Mouse (Mus musculus) stomach, embryonic 15.5 days (tissue): ENCODE data around the gene 1110051M20Rik. TPM values are rescaled to one million over a fixed set of nuclear protein-coding genes. Genes with fewer than 3 reads are reported as not detected.

Experiments used
- ATAC-seq: fragments of 200-750 bp; cut with Nextera tagmentation; 2 replicates; pipeline ENCODE4 v1.8.0; 2017; ENCODE audit warnings: low read depth, moderate number of reproducible peaks, moderate TSS enrichment; ENCODE audit not compliant: insufficient read depth, low FRiP score
- H3K27ac ChIP-seq: fragments of 300-500 bp; sonication (generic); 2 replicates; pipeline ENCODE4 v1.5.1; 2015; ENCODE audit warnings: mild to moderate bottlenecking, inconsistent platforms
- H3K27me3 ChIP-seq: fragments of 300-500 bp; sonication (generic); replicated peaks from 2 replicates; pipeline ENCODE4 v1.6.1; 2015; ENCODE audit warnings: inconsistent platforms
- H3K36me3 ChIP-seq: fragments of 300-500 bp; sonication (generic); 2 replicates; pipeline ENCODE4 v1.6.1; 2015; ENCODE audit warnings: inconsistent platforms
- H3K4me1 ChIP-seq: fragments of 300-500 bp; sonication (generic); 2 replicates; pipeline ENCODE4 v1.6.1; 2015; ENCODE audit warnings: inconsistent platforms
- H3K4me2 ChIP-seq: fragments of 300-500 bp; sonication (generic); 2 replicates; pipeline ENCODE4 v1.6.1; 2015; ENCODE audit warnings: mild to moderate bottlenecking, inconsistent platforms
- H3K4me3 ChIP-seq: fragments of 300-500 bp; sonication (generic); replicated peaks from 2 replicates; pipeline ENCODE4 v1.5.1; 2015; ENCODE audit warnings: inconsistent platforms
- H3K9ac ChIP-seq: fragments of 300-500 bp; sonication (generic); 2 replicates; pipeline ENCODE4 v1.6.1; 2015; ENCODE audit warnings: inconsistent platforms
- H3K9me3 ChIP-seq: fragments of 300-500 bp; sonication (generic); 2 replicates; pipeline ENCODE4 v1.6.1; 2016; ENCODE audit warnings: inconsistent platforms
- WGBS: fragments of 180-500 bp; shearing (Covaris S2); methylation state at CpG from one replicate; pipeline ENCODE4 v1.1.7; 2015; 5-methylcytosine and 5-hydroxymethylcytosine counted together
- polyA plus RNA-seq: library from polyadenylated mRNA; unstranded; fragments of >200 nt; fragmentation: Nextera tagmentation; extraction: Ambion mirVana; gene quantifications from 2 replicates; pipeline ENCODE4 v1.2.1, GENCODE M21; 2015

1110051M20Rik gene
- polyA plus RNA-seq, 1 experiment from 2014 or later: 42.4 TPM

DNA sequence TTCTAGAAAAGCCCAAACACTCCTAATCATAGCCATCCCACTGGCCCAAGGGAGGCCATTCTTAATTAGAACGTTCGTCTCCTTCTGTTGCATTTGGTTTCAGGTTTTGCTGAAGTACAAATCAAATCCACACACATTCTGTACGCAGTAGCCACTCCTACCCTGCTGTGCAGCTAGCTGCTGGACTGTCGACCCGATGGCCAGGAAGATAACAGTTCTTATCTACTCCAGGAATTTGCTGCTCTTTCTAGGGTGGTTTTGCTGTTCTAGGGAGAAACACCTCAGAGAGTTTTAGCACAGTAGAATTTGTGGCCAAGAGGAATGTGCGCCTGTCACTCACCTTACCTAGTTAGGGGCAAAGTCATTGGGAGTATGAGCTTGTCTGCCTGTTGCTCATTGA is 156.9 kb downstream of the 1110051M20Rik start:
- H3K4me2 ChIP-seq: no peak overlapping the region
- WGBS: 47% methylated on average over 6 of the region's 6 CpGs
- H3K4me1 ChIP-seq: peaks cover 7% of the 10 kb centered on the region; the same call in 1 of the 2 replicates
- no peaks in the 10 kb centered on the region for H3K9me3 ChIP-seq
- H3K4me3 ChIP-seq: no peak overlapping the region
- H3K27ac ChIP-seq: no peak overlapping the region
- ATAC-seq: no peak
- H3K27me3 ChIP-seq: no peaks in the 10 kb centered on the region
- H3K9ac ChIP-seq: no peak overlapping the region
- H3K36me3 ChIP-seq: no peaks in the 10 kb centered on the region

DNA sequence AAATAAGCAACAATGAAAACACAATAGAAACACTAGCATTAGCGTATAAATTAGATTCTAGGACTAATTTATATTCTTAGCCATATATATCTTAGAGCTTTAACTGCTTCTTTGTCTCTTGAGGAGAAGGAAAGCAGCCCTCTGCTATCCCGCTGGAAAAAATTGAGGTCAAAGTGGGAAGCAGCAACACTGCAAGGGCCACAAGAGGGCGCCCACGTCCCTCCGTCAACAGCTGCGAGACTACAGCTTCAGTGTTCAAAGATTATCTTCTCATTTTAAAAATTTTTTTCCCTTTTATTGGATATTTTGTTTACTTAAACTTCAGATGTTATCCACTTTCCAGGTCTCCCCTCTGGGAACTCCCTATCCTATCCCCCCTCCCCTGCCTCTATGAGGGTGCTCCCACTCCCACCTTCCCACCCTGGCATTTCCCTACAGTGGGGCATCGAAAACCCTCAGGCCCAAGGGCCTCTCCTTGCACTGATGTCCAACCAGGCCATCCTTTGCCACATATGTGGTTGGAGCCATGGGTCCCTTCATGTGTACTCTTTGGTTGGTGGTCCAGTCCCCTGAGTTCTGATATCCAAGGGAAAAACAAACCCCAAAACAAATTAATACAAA is 158.5 kb downstream of the 1110051M20Rik start:
- H3K36me3 ChIP-seq: no peaks in the 10 kb centered on the region
- WGBS: 16% methylated on average over 7 of the region's 7 CpGs
- H3K9ac ChIP-seq: no peak overlapping the region
- no peak overlapping the region for H3K4me2 ChIP-seq
- no peaks in the 10 kb centered on the region for H3K27me3 ChIP-seq
- peaks cover 7% of the 10 kb centered on the region; the same call in 1 of the 2 replicates for H3K4me1 ChIP-seq
- H3K9me3 ChIP-seq: no peaks in the 10 kb centered on the region
- no peak overlapping the region for H3K4me3 ChIP-seq
- no peak for ATAC-seq
- H3K27ac ChIP-seq: no peak overlapping the region

DNA sequence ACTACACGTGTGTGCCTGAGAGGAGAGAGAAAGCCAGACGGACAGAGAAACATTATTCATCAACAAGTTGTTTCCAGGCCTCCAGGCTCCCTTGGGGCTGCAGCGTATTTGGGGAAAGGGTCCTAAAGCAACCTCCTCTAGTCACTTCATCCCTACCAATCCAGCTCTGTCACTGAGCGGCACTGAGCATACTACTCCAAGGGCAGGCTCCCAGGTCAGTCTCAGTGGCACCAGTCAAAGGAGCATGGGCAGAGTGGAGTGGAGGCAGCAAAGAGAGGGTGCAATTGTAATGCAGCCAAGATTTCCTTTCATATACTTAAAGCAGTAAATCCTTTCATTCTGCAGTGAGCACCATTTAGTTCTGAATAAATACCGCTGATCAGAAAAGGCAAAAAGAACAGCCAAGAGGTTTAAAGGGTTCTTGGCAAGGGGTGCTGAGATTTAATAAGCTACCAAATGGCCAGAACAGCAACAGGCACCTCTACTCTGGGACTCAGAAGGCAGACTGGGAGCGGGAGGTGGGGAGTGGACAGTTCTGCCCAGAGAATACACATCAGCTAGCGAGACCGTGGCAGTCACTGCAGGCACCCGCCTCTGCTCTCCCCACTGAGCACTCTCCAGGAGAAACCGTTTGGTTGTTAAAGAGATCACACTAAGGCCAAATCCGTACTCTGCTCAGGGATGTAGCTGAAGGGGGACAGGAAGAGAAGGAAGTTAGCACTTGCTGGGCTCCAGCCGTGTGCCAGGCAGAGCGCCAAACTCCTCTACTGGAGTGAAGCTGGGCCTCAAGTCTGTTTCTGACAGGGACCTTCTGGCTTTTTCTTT is 159.9 kb downstream of the 1110051M20Rik start:
- 54% methylated on average over 13 of the region's 13 CpGs for WGBS
- Histone ChIP-seq H3K4me3 (no peak overlapping the region), H3K9me3 (no peaks in the 10 kb centered on the region), H3K27ac (peak overlapping the region; percentile 8), H3K4me1 (peaks cover 7% of the 10 kb centered on the region; the same call in 1 of the 2 replicates), H3K9ac (no peak overlapping the region; the same call in 1 of the 2 replicates), H3K27me3 (no peaks in the 10 kb centered on the region), H3K4me2 (no peak overlapping the region), H3K36me3 (no peaks in the 10 kb centered on the region)
- ATAC-seq: no peak

DNA sequence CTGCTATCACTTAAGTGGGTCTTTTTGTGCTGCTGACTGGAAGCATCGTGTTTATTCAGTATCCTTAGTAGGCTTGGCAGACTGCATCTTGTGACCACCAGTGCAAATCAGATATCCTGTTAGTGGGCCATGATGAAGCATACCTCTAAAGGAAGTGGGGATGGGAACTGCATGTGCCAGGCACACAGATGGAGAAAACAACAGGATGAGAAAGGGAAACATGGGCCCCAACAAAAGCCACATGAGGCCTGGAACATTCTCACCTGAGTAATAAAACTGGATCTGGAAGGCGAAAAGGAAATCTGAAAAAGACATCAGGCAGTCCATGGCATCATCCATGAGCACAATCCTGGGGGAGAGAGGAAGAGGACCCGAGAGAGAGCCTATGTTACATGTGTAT is 160.5 kb downstream of the 1110051M20Rik start:
- Histone ChIP-seq H3K27ac (peak overlapping the region; percentile 8), H3K36me3 (no peaks in the 10 kb centered on the region), H3K9me3 (no peaks in the 10 kb centered on the region), H3K4me3 (no peak overlapping the region), H3K4me2 (no peak overlapping the region), H3K9ac (no peak overlapping the region; the same call in 1 of the 2 replicates), H3K4me1 (peaks cover 13% of the 10 kb centered on the region; the same call in 1 of the 2 replicates), H3K27me3 (no peaks in the 10 kb centered on the region)
- 69% methylated on average over 3 of the region's 3 CpGs for WGBS
- no peak for ATAC-seq

DNA sequence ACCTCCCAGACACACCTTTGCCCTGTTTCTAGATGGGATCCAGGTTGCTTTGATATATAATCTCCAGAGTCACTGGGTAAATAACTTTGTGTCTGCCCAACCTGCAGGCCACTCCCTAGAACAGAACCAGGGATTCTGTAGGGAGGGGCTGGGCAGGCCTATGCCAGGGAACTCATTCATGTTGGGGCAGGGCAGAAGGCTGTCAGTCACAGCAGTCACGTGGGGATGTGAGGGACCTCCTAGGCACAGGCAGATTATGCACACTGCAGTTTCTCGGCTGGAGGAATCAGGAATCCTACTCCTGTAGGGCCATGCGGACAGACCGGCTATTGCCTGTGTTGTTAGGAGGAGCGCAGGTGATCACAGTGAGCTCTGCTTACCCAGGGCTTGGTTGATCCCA is 163.1 kb downstream of the 1110051M20Rik start:
- 48% methylated on average over 5 of the region's 5 CpGs for WGBS
- Histone ChIP-seq H3K4me2 (no peak overlapping the region), H3K27me3 (no peaks in the 10 kb centered on the region), H3K27ac (peak overlapping the region; percentile 46; the same call in 1 of the 2 replicates), H3K36me3 (no peaks in the 10 kb centered on the region), H3K4me3 (no peak overlapping the region), H3K9me3 (no peaks in the 10 kb centered on the region), H3K4me1 (peaks cover 14% of the 10 kb centered on the region; the same call in 1 of the 2 replicates), H3K9ac (no peak overlapping the region)
- peak; percentile 82 for ATAC-seq

DNA sequence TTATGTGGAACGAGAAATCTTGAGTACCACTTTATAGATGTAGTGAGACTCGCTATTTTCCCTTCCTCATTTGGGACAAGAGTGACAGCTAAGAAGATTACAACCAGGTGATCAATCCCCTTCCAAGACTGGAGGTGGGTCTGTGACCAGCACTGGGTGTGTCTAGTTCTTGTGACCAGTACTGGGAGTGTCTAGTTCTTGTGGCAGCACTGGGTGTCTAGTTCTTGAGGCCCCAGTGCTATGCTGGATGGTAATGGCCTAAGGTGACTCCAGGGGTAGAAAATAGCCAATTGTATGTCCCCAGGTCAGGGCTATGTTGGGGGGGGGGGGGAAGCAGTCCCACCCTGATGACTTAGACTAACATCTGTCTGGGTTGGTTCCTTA is 165.1 kb downstream of the 1110051M20Rik start:
- WGBS: 58% methylated on average over 2 of the region's 2 CpGs
- Histone ChIP-seq H3K4me3 (no peak overlapping the region), H3K9ac (no peak overlapping the region), H3K4me1 (peaks cover 13% of the 10 kb centered on the region; the same call in 1 of the 2 replicates), H3K27me3 (no peaks in the 10 kb centered on the region), H3K36me3 (peaks cover 19% of the 10 kb centered on the region), H3K4me2 (no peak overlapping the region), H3K9me3 (no peaks in the 10 kb centered on the region), H3K27ac (no peak overlapping the region)
- ATAC-seq: peak; percentile 25; the same call in 1 of the 2 replicates

DNA sequence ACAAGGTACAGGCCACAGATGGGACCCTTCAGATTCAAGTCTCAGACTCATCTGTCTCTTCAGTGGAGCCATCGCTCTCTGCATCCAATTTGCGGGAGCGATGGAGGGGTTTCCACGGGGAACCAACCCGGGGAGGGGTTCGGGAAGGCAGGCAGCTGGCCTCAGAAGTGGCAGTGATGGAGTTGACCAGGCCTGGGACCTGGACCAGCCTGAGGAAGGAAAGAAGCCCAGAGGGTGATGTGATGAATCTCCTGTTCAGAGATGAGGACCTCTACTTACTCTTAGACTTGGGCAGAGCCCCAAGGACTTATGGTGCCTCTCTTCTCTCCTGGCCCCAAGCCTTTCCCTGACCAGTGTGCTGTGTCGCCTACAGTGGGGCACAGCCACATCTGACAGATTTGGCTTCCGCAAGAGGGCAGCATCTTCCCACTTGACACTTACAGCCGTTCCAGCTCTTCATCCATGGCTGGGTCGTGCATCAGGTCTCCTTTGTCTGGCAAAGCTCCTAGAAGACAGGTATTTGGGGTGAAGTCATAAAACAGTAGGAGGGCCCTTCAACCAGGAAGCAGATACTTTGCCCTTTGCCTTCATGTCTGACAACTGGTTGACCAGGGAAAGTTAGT is 165.6 kb downstream of the 1110051M20Rik start:
- WGBS: 32% methylated on average over 10 of the region's 10 CpGs
- peaks cover 24% of the 10 kb centered on the region for H3K36me3 ChIP-seq
- H3K4me2 ChIP-seq: no peak overlapping the region
- H3K27me3 ChIP-seq: no peaks in the 10 kb centered on the region
- H3K9me3 ChIP-seq: no peaks in the 10 kb centered on the region
- 0 out of 2 replicates have a peak, but pooled peaks cover 8% of the 10 kb centered on the region for H3K4me1 ChIP-seq
- no peak overlapping the region for H3K4me3 ChIP-seq
- ATAC-seq: peak; percentile 59; the same call in 1 of the 2 replicates
- H3K9ac ChIP-seq: no peak overlapping the region
- no peak overlapping the region for H3K27ac ChIP-seq

DNA sequence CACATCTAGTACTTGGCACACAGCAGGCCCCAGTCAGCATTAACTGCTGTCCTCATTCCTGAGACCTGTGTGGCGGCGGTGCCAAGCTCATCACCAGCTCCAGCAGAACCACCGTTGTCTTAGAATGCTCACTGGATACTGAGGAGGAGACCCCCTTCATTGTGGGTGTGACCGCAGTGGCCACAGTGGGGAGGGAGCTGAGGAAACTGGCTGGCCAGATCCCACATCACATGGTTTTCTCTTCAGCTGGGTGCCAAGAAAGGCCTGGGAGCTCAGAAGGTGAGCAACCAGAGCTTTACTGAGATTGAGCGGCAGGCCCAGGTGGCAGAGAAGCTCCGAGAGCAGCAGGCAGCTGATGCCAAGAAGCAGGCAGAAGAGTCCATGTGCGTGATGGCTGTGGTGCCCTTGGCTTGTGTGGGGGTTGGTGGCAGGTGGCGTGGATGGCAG is 174.8 kb downstream of the 1110051M20Rik start:
- no peak overlapping the region for H3K4me3 ChIP-seq
- H3K9ac ChIP-seq: no peak overlapping the region
- H3K36me3 ChIP-seq: peaks cover 57% of the 10 kb centered on the region
- H3K9me3 ChIP-seq: no peaks in the 10 kb centered on the region
- ATAC-seq: no peak
- H3K4me2 ChIP-seq: no peak overlapping the region
- WGBS: 89% methylated on average over 8 of the region's 8 CpGs
- H3K27ac ChIP-seq: no peak overlapping the region
- no peaks in the 10 kb centered on the region for H3K27me3 ChIP-seq
- peaks cover 4% of the 10 kb centered on the region for H3K4me1 ChIP-seq

DNA sequence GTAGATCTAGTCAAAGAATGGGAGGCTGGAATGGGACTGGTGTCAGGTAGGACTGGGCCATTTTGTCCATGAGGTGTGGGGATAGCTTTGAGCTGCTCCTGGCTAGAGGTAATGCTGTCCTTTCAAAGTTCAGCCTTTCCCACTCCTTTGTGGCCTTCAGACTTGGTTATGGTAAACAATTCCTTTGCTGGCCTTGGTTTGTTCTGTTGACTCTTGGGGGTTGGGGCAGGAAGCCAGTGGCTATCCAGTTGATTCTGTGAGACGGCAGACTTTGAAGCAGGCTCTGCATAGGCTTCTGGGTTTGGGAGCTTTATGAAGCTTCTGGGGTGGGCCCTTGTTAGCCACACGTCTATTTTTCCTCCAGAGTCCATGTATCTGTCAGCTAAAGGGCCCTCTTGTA is 175.8 kb downstream of the 1110051M20Rik start:
- Histone ChIP-seq H3K4me2 (no peak overlapping the region), H3K9me3 (no peaks in the 10 kb centered on the region), H3K4me1 (peaks cover 8% of the 10 kb centered on the region), H3K36me3 (peaks cover 48% of the 10 kb centered on the region), H3K27me3 (no peaks in the 10 kb centered on the region), H3K4me3 (no peak overlapping the region), H3K27ac (peak overlapping the region; percentile 78), H3K9ac (no peak overlapping the region)
- WGBS: 59% methylated on average over 2 of the region's 2 CpGs
- ATAC-seq: no peak

DNA sequence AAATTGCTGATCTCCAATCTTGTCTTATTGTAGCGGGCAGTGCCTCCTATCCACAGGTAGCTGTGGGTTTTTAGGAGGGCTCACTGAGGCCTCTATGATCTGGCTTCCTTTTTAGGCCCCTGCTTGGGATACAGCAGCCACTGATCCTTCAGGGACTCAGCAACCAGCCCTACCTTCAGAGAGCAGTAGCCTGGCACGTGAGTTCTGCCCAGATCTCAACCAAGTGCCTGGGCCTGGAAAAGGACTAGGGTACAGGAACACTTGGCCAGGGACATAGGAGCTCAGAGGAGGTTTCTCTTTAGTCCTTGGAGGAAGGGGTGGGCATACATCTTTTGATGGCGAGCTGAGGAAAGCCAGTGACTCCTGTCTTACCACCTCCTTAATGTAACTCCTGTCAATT is 176.5 kb downstream of the 1110051M20Rik start:
- peaks cover 48% of the 10 kb centered on the region for H3K36me3 ChIP-seq
- WGBS: 85% methylated on average over 3 of the region's 3 CpGs

DNA sequence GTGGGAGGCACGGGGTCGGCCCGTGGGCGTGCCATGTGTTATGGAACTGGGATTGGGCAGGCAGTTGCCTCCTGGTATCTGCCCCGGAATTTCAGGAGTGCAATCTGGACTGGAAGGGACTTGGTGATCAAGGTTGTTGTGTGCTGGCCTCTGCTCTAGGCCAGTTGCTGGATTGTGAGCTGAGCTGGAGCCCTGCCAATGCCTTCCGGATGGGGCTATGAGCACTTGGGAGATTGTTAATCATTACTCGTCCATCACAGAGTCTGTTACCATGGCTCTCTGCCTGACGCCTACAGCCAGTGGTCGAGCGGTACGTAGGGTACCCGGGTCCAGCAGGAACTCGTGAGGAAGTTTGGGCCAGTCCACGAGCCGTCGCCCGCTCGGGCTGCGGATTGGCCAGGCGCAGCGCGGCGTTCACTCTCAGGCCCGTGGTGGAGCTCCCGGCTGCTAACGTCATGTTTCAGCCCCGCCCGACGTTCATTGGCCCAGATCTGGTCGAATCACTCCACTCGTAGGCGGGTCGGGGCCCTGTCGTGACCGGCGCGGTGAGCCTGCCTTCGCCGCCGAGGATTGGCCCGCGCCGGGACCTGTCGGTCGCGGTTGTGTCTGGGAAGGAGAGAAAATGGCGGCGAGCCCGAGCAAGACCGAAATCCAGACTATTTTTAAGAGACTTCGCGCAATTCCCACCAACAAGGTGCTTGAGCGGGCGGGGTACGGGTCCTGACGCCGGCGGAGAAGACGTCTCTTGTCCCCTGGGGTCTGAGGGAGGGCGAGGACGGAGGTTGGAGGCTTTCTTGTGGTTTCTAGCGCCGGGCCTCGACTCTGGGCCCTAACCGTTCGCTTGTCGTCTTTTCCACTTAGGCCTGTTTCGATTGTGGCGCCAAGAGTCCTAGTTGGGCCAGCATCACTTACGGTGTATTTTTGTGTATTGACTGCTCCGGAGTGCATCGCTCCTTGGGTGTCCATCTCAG is 179.5 kb downstream of the 1110051M20Rik start, which contains the start of gene Arfgap2:
TSS of gene Arfgap2 (plus strand) at position 264 of the 971 bp plus-strand sequence.
- Histone ChIP-seq H3K27me3 (no peaks in the 10 kb centered on the region), H3K4me3 (peak within 1 kb of the TSS; percentile 74), H3K36me3 (peaks cover 53% of the 10 kb centered on the region), H3K9me3 (no peaks in the 10 kb centered on the region), H3K4me1 (peaks cover 8% of the 10 kb centered on the region), H3K4me2 (peak within 1 kb of the TSS; percentile 67), H3K9ac (peak within 1 kb of the TSS; percentile 89), H3K27ac (peak within 1 kb of the TSS; percentile 95)
- WGBS: under 1% methylated on average over 72 of the region's 72 CpGs
- ATAC-seq: peak; percentile 99

More for the DNA sequence above, 176.5 kb downstream of the 1110051M20Rik start:
- Histone ChIP-seq H3K4me3 (no peak overlapping the region), H3K9me3 (no peaks in the 10 kb centered on the region), H3K4me1 (peaks cover 8% of the 10 kb centered on the region), H3K27ac (0 out of 2 replicates have a peak overlapping the region, but pooled peaks have one; percentile 33), H3K4me2 (no peak overlapping the region), H3K27me3 (no peaks in the 10 kb centered on the region), H3K9ac (no peak overlapping the region)
- no peak for ATAC-seq
